Mouse (Mus musculus) intestine, embryonic 14.5 days (tissue): ENCODE data around the gene Vamp2. TPM values are rescaled to one million over a fixed set of nuclear protein-coding genes. Genes with fewer than 3 reads are reported as not detected.

Experiments
- ATAC-seq: fragments of 200-750 bp; cut with Nextera tagmentation; replicated peaks from 2 replicates; pipeline ENCODE4 v1.8.0; 2017; ENCODE audit warnings: low read depth, moderate number of reproducible peaks, moderate TSS enrichment, moderate library complexity; ENCODE audit not compliant: low FRiP score, low TSS enrichment
- DNase-seq: peaks from one replicate; pipeline ENCODE4 v3.0.0-alpha.2; 2018; ENCODE audit warnings: low spot score
- H3K27ac ChIP-seq: fragments of 300-500 bp; sonication (generic); 2 replicates; pipeline ENCODE4 v1.5.1; 2014; ENCODE audit warnings: low read depth, mild to moderate bottlenecking, control low read depth
- H3K27me3 ChIP-seq: fragments of 300-500 bp; sonication (generic); replicated peaks from 2 replicates; pipeline ENCODE4 v1.6.1; 2014; ENCODE audit warnings: low read length, control low read depth; ENCODE audit not compliant: control insufficient read depth, insufficient read depth
- H3K36me3 ChIP-seq: fragments of 300-500 bp; sonication (generic); 2 replicates; pipeline ENCODE4 v1.6.1; 2014; ENCODE audit warnings: low read length, control low read depth; ENCODE audit not compliant: control insufficient read depth, insufficient read depth
- H3K4me1 ChIP-seq: fragments of 300-500 bp; sonication (generic); replicated peaks from 2 replicates; pipeline ENCODE4 v1.6.1; 2014; ENCODE audit warnings: low read length, control low read depth, mixed read lengths; ENCODE audit not compliant: control insufficient read depth, insufficient read depth
- H3K4me2 ChIP-seq: fragments of 300-500 bp; sonication (generic); 2 replicates; pipeline ENCODE4 v1.6.1; 2014; ENCODE audit warnings: low read length
- H3K4me3 ChIP-seq: fragments of 300-500 bp; sonication (generic); 2 replicates; pipeline ENCODE4 v1.5.1; 2014; ENCODE audit warnings: low read depth, low read length, control low read depth, mixed read lengths
- H3K9ac ChIP-seq: fragments of 300-500 bp; sonication (generic); 2 replicates; pipeline ENCODE4 v1.6.1; 2014; ENCODE audit warnings: mild to moderate bottlenecking, low read length
- H3K9me3 ChIP-seq: fragments of 300-500 bp; sonication (generic); 2 replicates; pipeline ENCODE4 v1.6.1; 2016; ENCODE audit warnings: low read length, control low read depth; ENCODE audit not compliant: control insufficient read depth
- WGBS: fragments of 180-500 bp; shearing (Covaris S2); extraction: QIAGEN DNeasy Blood & Tissue Kit; methylation state at CpG from one replicate; pipeline ENCODE4 v1.1.7; 2014; 5-methylcytosine and 5-hydroxymethylcytosine counted together
- polyA plus RNA-seq: library from polyadenylated mRNA; unstranded; fragments of >200 nt; fragmentation: Nextera tagmentation; extraction: Ambion mirVana; gene quantifications from 2 replicates; pipeline ENCODE4 v1.2.1, GENCODE M21; 2014

Gene Vamp2
- 76.7 TPM in 2 replicates for polyA plus RNA-seq

DNA sequence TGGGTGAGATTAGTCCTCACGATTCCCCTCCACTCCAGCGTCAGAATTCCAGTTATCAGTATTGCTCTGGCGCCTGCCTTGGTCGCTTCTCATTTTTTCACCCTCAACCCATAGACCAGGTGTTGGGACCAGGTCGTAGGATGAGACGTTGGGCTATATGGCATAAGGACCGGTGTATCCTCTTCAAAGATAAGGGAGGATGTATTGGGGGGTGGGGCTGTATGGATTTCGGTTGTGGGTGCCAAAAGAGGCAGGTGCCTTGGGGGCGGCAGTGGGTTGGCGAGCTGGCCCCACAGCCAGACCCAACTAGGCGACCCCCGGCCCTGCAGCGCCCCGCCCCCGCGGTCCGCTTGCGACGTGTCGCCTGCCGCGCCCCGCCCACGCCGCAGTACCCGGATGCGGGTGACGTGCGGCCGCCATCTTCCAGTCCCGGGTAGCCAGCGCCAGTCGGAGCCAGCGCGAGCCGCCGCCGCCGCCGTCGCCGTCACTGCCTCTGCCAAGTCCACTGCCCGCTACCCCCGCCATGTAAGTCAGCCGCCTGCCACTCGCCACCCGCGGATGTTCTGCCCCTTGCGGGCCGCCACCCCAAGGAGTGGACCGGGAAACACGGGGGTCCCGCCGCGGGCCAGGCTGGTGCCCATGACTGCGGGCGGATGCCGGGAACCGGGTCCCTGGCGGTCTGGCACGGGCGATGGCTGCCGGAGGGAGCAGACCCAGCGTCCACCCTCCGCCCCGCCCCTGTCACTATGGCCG lies at the start of gene Vamp2:
Vamp2 (plus strand) TSS at position 388 of the 753 bp plus-strand sequence.
- peaks cover 37% of the 10 kb centered on the region for H3K36me3 ChIP-seq
- WGBS = 1% methylated on average over 61 of the region's 67 CpGs
- ATAC-seq = peak; percentile 77

DNA sequence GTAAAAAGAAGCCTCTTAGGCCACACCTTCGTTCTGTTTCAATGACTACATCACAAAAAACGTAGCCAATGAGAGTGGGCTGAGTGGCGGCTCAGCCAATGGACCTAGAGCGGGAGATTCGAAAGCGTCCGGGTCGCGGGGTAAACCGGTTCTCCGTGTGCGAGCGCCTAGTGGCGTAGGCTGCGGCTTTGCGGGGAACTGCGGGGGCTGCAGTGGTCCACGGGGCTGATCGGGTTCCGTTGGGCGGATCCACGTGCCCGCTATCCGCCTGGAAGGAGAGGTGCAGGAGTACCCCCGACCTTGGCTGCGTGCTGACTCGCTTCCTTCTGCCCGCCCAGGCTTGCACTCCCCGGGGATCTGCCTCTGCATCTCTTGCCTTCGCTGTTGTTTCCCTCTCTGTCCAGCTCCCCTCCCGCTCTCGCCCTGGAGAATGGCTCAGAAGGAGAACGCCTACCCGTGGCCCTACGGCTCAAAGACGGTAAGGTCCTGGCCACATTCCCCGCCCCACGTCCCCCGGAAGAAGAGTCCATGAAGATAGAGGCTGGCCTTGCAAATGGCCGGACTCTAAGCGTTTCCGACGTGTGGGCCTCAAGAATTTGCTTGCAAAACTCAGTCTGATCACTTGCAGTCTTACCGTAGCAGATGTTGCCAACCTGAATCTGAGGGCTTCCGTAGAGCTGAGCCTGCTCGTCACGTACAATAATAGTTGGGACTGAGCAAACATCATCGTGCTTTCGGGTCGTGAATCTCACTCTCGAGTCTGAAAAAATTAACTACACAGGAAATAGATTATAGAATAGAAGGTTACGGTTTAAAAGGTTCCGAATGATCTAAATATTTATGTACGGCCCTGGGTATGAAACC lies 42.5 kb upstream of the Vamp2 start, which contains the start of gene Aurkb:
Aurkb (plus strand) TSS at position 117 of the 864 bp plus-strand sequence.
- under 1% methylated on average over 54 of the region's 54 CpGs for WGBS
- no peaks in the 10 kb centered on the region for H3K9me3 ChIP-seq
- DNase-seq = peak; percentile 90
- ATAC-seq = peak; percentile 59
- H3K4me2 ChIP-seq = peak within 1 kb of the TSS; percentile 88
- H3K27me3 ChIP-seq = no peaks in the 10 kb centered on the region
- peak within 1 kb of the TSS; percentile 81 for H3K9ac ChIP-seq
- H3K36me3 ChIP-seq = peaks cover 35% of the 10 kb centered on the region
- peak within 1 kb of the TSS; percentile 91 for H3K27ac ChIP-seq
- H3K4me1 ChIP-seq = peaks cover 15% of the 10 kb centered on the region
- peak within 1 kb of the TSS; percentile 94 for H3K4me3 ChIP-seq

More for the DNA sequence above, at the start of gene Vamp2:
- H3K4me2 ChIP-seq = peak within 1 kb of the TSS; percentile 74
- no peaks in the 10 kb centered on the region for H3K27me3 ChIP-seq
- peak within 1 kb of the TSS; percentile 88 for H3K27ac ChIP-seq
- peak within 1 kb of the TSS; percentile 96 for H3K9ac ChIP-seq
- peak within 1 kb of the TSS; percentile 79 for H3K4me3 ChIP-seq
- peaks cover 35% of the 10 kb centered on the region for H3K4me1 ChIP-seq
- no peaks in the 10 kb centered on the region for H3K9me3 ChIP-seq
- peak; percentile 94 for DNase-seq

DNA sequence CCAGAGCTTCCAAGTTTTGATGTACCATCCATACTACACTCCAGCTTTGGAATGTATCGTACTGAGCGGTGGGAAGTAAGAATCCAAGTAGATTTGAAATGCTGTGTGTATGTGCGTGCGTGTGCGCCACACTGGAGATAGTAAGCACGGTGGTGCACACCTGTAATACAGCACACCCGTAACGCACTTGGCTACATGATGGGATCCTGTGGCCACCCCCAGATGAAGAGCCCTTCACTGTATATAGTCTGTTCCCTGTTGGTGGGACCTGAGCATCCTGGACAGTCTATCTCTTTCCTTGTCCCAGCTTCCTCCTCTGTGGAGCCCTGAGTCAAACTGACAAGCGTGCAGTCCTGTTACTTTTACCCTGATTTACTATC lies 41.9 kb upstream of the Vamp2 start:
- DNase-seq (no peak), ATAC-seq (no peak)
- peaks cover 41% of the 10 kb centered on the region for H3K36me3 ChIP-seq
- no peaks in the 10 kb centered on the region for H3K9me3 ChIP-seq
- H3K4me3 ChIP-seq = peak overlapping the region; percentile 94
- H3K9ac ChIP-seq = peak overlapping the region; percentile 81
- no peaks in the 10 kb centered on the region for H3K27me3 ChIP-seq
- H3K27ac ChIP-seq = peak overlapping the region; percentile 91
- peaks cover 15% of the 10 kb centered on the region for H3K4me1 ChIP-seq
- 8% methylated on average over 9 of the region's 9 CpGs for WGBS
- peak overlapping the region; percentile 88 for H3K4me2 ChIP-seq

DNA sequence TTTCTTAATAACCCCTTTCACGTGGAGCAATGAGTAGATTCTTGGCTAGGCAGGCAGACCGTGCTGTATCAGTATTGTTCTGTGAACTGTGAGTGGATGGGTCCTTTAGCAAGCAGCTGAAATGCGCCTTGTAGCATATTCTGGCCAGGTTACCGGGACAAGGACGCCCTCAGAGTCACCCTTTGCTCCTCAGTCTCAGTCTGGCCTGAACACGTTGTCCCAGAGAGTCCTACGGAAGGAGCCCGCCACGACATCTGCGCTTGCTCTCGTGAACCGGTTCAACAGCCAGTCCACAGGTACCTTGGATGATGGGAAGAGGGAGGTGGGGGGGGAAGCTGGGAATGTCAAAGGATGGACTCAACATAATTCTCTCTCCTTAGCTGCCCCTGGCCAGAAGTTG lies 40.7 kb upstream of the Vamp2 start:
- H3K4me1 ChIP-seq = peaks cover 15% of the 10 kb centered on the region
- peaks cover 47% of the 10 kb centered on the region for H3K36me3 ChIP-seq
- ATAC-seq (no peak), DNase-seq (no peak)
- no peak overlapping the region for H3K9ac ChIP-seq
- WGBS = 88% methylated on average over 12 of the region's 12 CpGs
- no peaks in the 10 kb centered on the region for H3K9me3 ChIP-seq
- no peaks in the 10 kb centered on the region for H3K27me3 ChIP-seq
- no peak overlapping the region for H3K27ac ChIP-seq
- peak overlapping the region; percentile 16 for H3K4me2 ChIP-seq
- no peak overlapping the region for H3K4me3 ChIP-seq

DNA sequence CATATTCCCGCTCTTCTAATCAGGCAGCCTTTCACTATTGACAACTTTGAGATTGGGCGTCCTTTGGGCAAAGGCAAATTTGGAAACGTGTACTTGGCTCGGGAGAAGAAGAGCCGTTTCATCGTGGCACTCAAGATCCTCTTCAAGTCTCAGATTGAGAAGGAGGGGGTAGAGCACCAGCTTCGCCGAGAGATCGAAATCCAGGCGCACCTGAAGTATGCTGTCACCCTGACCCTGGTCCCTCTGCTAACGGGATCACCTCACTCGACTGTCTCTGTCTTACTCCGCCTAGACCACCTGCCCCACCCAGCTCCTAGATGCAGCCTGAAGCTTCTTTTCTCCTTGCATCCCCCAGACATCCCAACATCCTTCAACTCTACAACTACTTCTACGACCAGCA lies 40.1 kb upstream of the Vamp2 start:
- ATAC-seq (no peak), DNase-seq (no peak)
- Histone ChIP-seq H3K4me1 (peaks cover 15% of the 10 kb centered on the region), H3K9ac (no peak overlapping the region), H3K27ac (no peak overlapping the region), H3K36me3 (peaks cover 52% of the 10 kb centered on the region), H3K9me3 (no peaks in the 10 kb centered on the region), H3K27me3 (no peaks in the 10 kb centered on the region), H3K4me2 (no peak overlapping the region), H3K4me3 (no peak overlapping the region)
- WGBS = 93% methylated on average over 14 of the region's 14 CpGs

DNA sequence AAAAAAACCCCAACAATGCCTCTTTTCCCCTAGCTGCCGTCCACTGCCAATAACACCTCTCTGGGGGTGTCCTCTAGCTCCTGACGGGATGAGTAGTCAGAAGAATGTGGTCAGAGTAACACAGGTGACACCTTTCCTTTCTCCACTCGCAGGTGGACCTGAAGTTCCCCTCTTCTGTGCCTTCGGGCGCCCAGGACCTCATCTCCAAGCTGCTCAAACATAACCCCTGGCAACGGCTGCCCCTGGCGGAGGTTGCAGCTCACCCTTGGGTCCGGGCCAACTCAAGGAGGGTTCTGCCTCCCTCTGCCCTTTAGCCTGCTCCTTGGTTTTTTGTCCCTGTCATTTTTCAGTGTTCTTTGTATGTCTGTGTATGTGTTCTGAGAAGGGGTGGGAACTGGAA lies 37.5 kb upstream of the Vamp2 start:
- WGBS = 90% methylated on average over 8 of the region's 8 CpGs
- no peak overlapping the region for H3K9ac ChIP-seq

DNA sequence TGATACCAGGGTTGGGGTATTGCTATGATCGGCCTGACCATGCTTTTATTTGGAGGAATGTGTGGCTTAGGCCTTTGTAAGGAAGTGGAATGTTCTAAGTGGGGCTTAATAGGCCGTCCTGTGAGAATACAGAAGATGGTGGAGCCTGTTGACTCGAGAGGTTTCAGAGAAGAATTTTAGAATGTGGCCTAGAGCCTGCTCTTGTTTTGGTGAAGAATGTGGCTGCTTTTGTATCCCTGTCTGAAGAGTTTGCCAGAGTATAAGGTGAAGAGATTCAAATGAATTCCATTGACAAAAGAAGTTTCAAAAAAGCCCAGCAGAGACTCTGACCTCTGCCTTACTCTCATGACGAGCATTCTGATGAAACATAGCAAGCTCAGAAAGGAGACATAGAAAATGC lies 36.5 kb upstream of the Vamp2 start:
- WGBS = 90% methylated on average over 4 of the region's 4 CpGs
- Histone ChIP-seq H3K4me1 (peaks cover 10% of the 10 kb centered on the region), H3K9me3 (no peaks in the 10 kb centered on the region), H3K27ac (no peak overlapping the region), H3K4me2 (no peak overlapping the region), H3K27me3 (no peaks in the 10 kb centered on the region), H3K4me3 (no peak overlapping the region), H3K9ac (no peak overlapping the region), H3K36me3 (peaks cover 61% of the 10 kb centered on the region)
- ATAC-seq (no peak), DNase-seq (no peak)

More for the DNA sequence above, 37.5 kb upstream of the Vamp2 start:
- no peak for DNase-seq
- Histone ChIP-seq H3K27ac (no peak overlapping the region), H3K27me3 (no peaks in the 10 kb centered on the region), H3K4me2 (no peak overlapping the region), H3K9me3 (no peaks in the 10 kb centered on the region), H3K36me3 (peaks cover 61% of the 10 kb centered on the region), H3K4me1 (peaks cover 15% of the 10 kb centered on the region), H3K4me3 (no peak overlapping the region)
- ATAC-seq = no peak

DNA sequence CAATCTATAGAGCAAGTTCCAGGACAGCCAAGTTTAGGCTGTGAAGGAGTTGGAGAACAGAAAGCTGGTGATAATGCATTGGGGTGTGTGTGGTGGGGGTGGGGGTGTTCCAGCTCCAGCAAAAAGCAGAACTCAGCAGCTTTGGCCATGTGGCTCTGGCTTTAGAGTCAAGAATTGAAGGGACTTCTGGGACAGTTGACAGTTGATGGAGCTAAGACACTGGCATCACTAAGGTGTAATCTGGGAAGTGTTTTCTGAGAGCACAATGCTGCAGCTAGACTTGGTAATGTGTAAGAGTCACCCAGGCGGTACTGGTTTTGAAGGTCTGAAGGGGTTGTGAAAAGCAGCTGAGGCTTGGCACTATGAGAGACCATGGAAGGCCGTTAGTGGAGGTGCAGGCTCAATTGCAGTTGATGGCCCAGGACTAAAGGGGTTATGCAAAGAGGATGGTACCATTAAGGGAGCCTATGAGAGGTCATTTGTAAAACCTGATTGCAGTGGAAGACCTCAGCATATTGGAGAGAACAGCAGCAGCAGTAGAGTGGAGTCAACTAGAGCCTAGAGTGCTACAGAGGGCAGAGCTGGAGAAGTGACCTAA lies 35.4 kb upstream of the Vamp2 start:
- Histone ChIP-seq H3K9ac (no peak overlapping the region), H3K4me1 (no peaks in the 10 kb centered on the region), H3K36me3 (peaks cover 54% of the 10 kb centered on the region), H3K9me3 (no peaks in the 10 kb centered on the region), H3K27ac (no peak overlapping the region), H3K4me2 (no peak overlapping the region), H3K27me3 (no peaks in the 10 kb centered on the region), H3K4me3 (no peak overlapping the region)
- DNase-seq (no peak), ATAC-seq (no peak)
- 88% methylated on average over 2 of the region's 2 CpGs for WGBS
